Mouse (Mus musculus) ES-E14 (cell line): ENCODE results near the gene Psme2. TPM values are rescaled to one million over a fixed set of nuclear protein-coding genes. Genes with fewer than 3 reads are reported as not detected.

Source experiments
- DNase-seq: peaks from one replicate; pipeline ENCODE4 v3.0.0-alpha.2; 2013; ENCODE audit warnings: low read depth, low spot score
- H3K27ac ChIP-seq: 2 replicates; pipeline ENCODE4 v1.5.1; 2012; ENCODE audit warnings: low read depth, mild to moderate bottlenecking, low read length, moderate library complexity, mixed read lengths; ENCODE audit not compliant: poor library complexity, insufficient read depth, severe bottlenecking
- H3K36me3 ChIP-seq: 2 replicates; pipeline ENCODE4 v1.6.1; 2012; ENCODE audit warnings: mild to moderate bottlenecking, low read length, moderate library complexity, mixed read lengths; ENCODE audit not compliant: control insufficient read depth, poor library complexity, insufficient read depth, severe bottlenecking
- H3K4me1 ChIP-seq, 2 experiments: fragments of 150-350 bp in 1 of 2; sonication (generic) in 1 of 2; 2 replicates each; pipeline ENCODE4 v1.6.1; 2012; ENCODE audit warnings: low read length in 2 of 2, mild to moderate bottlenecking in 1 of 2, mixed read lengths in 1 of 2; ENCODE audit not compliant: control insufficient read depth in 2 of 2, insufficient read depth in 2 of 2, poor library complexity in 1 of 2
- H3K4me3 ChIP-seq, 2 experiments: fragments of 150-350 bp in 1 of 2; sonication (generic) in 1 of 2; 2 replicates each; pipeline ENCODE4 v1.5.1; 2012; ENCODE audit warnings: low read length in 2 of 2, low read depth in 1 of 2, mild to moderate bottlenecking in 1 of 2, mixed read lengths in 1 of 2; ENCODE audit not compliant: insufficient read depth in 1 of 2, poor library complexity in 1 of 2, severe bottlenecking in 1 of 2
- H3K9ac ChIP-seq: 2 replicates; pipeline ENCODE4 v1.6.1; 2012; ENCODE audit warnings: low read depth, mild to moderate bottlenecking, low read length, mixed read lengths; ENCODE audit not compliant: poor library complexity, insufficient read depth, severe bottlenecking
- H3K9me3 ChIP-seq: fragments of 150-350 bp; sonication (generic); 2 replicates; pipeline ENCODE4 v1.6.1; 2012; ENCODE audit warnings: low read depth, mild to moderate bottlenecking, low read length; ENCODE audit not compliant: control insufficient read depth, insufficient read depth
- CHD2 ChIP-seq: IDR thresholded peaks from 2 replicates; pipeline ENCODE4 v1.6.1; 2014; ENCODE audit warnings: mild to moderate bottlenecking, low read depth, low read length, inconsistent platforms
- HCFC1 ChIP-seq: IDR thresholded peaks from 2 replicates; pipeline ENCODE4 v1.6.1; 2012; ENCODE audit warnings: low read length, inconsistent platforms, borderline replicate concordance; ENCODE audit not compliant: insufficient read depth
- MAFK ChIP-seq: IDR thresholded peaks from 2 replicates; pipeline ENCODE4 v1.6.1; 2014; ENCODE audit warnings: mild to moderate bottlenecking, low read depth, low read length, inconsistent platforms; ENCODE audit not compliant: insufficient read depth
- ZC3H11A ChIP-seq: IDR thresholded peaks from 2 replicates; pipeline ENCODE4 v1.6.1; 2012; ENCODE audit warnings: low read depth, mild to moderate bottlenecking, inconsistent platforms, low read length, borderline replicate concordance
- ZNF384 ChIP-seq: IDR thresholded peaks from 2 replicates; pipeline ENCODE4 v1.6.1; 2012; ENCODE audit warnings: low read depth, low read length, inconsistent platforms
- in situ Hi-C, 2 experiments: fragments of 600-800 bp; cut with MboI; formaldehyde crosslinking; loops; one replicate each; pipeline ENCODE4 v1.15.1; 2025; ENCODE audit warnings: low sequenced_read_pairs in 2 of 2, inconsistent platforms in 1 of 2; ENCODE audit not compliant: unreplicated experiment in 2 of 2
- total RNA-seq: library from RNA; depleted of rRNA; stranded (reverse); fragments of 300-350 nt; gene quantifications from 2 replicates; pipeline ENCODE4 v1.2.3, GENCODE M21; 2012; rRNA removed

Psme2 gene
- 44.0 and 74.3 TPM in 2 replicates for total RNA-seq

GRCm38 (mm10) chr14:55590748-55591330 lies at the start of gene Psme2:
Gene Psme2 (minus strand): TSS chr14:55591113.
- H3K4me1 ChIP-seq: peaks cover 0 to 3% of the 10 kb centered on the region in 2 experiments; a peak in 1 of 4 replicates
- TF ChIP-seq HCFC1 (no peak), ZNF384 (no peak), ZC3H11A (no peak), CHD2 (no peak), MAFK (no peak)
- H3K36me3 ChIP-seq: peaks cover 11% of the 10 kb centered on the region; the same call in 1 of the 2 replicates
- H3K9ac ChIP-seq: peak within 1 kb of the TSS; percentile 85
- H3K4me3 ChIP-seq: peak within 1 kb of the TSS; percentile 81 to 86
- no peaks in the 10 kb centered on the region for H3K9me3 ChIP-seq
- H3K27ac ChIP-seq: peak within 1 kb of the TSS; percentile 75
- DNase-seq: peak; percentile 97
- in situ Hi-C loops: loop anchor here in 1 of 2 experiments (5.0 kb wide), 1 partner anchor 49 kb away; the partner anchor contains the start of gene Pck2

- peaks cover 35% of the 10 kb centered on the region for H3K36me3 ChIP-seq
- H3K9me3 ChIP-seq: no peaks in the 10 kb centered on the region
- H3K27ac ChIP-seq: no peak within 1 kb of the TSS
- H3K9ac ChIP-seq: no peak within 1 kb of the TSS
- in situ Hi-C loops: no loop called here
- no peak for TF ChIP-seq CHD2
- TF ChIP-seq HCFC1: no peak
- no peak for TF ChIP-seq ZC3H11A
- no peak for TF ChIP-seq MAFK
- H3K4me1 ChIP-seq: peaks cover 2 to 6% of the 10 kb centered on the region in 2 experiments; a peak in 1 of 4 replicates
- H3K4me3 ChIP-seq: no peak within 1 kb of the TSS
- DNase-seq: no peak
These were observed 46.9 kb upstream of the Psme2 start, which contains the start of gene Gm49378 for GRCm38 (mm10) chr14:55637795-55638194. Gene Gm49378 (minus strand): TSS chr14:55637895.

- peak; percentile 66; the same call in 1 of the 2 replicates for TF ChIP-seq HCFC1
- no peak for TF ChIP-seq ZC3H11A
- TF ChIP-seq CHD2: no peak
- no peak for TF ChIP-seq MAFK
- TF ChIP-seq ZNF384: no peak
- H3K36me3 ChIP-seq: peaks cover 49% of the 10 kb centered on the region
- H3K4me1 ChIP-seq: peaks cover 2 to 6% of the 10 kb centered on the region in 2 experiments; a peak in 1 of 4 replicates
- no peak within 1 kb of the TSS for H3K27ac ChIP-seq
- H3K9me3 ChIP-seq: no peaks in the 10 kb centered on the region
- peak within 1 kb of the TSS; percentile 83 for H3K9ac ChIP-seq
- DNase-seq: peak; percentile 81
- peak within 1 kb of the TSS; percentile 77 to 81 for H3K4me3 ChIP-seq
- in situ Hi-C loops: no loop called here
These were observed 44.7 kb upstream of the Psme2 start, which contains the start of gene Ipo4 for GRCm38 (mm10) chr14:55635523-55636007. Gene Ipo4 (minus strand): TSS chr14:55635957.

DNA sequence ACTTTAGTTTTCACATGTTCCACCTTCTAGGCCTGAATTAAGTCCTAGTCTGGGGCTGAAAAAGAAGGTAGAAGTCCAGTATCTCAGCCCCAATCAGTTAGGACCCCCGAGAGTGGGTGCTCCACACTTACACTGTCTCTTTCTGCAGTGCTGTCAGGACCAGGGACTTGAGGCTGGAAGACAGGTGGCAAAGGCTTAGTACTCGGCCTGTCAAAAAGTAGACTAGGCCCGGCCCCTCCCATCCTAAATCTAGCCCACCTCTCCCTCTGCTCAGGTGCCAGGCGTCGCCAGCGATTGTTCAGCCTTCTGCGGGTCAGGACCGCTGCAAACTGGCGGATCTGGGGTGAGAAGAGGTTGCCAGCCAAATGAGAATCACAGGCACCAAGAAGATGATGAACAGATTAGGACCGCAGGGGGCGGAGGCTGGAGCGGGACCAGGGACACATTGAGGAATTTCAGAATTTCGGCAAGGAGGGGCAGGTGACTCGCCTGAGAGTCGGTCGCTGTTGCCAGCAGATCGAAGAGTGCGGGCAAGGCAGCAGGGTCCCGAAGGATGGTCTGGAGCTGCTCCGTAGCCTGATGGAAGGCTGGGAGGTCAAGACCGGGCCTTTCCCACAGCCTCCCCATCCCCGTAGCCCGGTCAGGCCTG lies 44.1 kb upstream of the Psme2 start:
- Histone ChIP-seq H3K9me3 (no peaks in the 10 kb centered on the region), H3K4me1 (peaks cover 2 to 6% of the 10 kb centered on the region in 2 experiments; a peak in 1 of 4 replicates), H3K4me3 (peak overlapping the region; percentile 77 to 81), H3K36me3 (peaks cover 50% of the 10 kb centered on the region), H3K9ac (peak overlapping the region; percentile 83), H3K27ac (no peak overlapping the region)
- TF ChIP-seq ZC3H11A (no peak), HCFC1 (no peak), ZNF384 (no peak), CHD2 (no peak), MAFK (no peak)
- peak; percentile 20 for DNase-seq
- in situ Hi-C loops: no loop called here
